Mouse (Mus musculus) cerebellum, adult 2 months (tissue): ENCODE data around the gene Vmn1r226. TPM values are rescaled to one million over a fixed set of nuclear protein-coding genes. Genes with fewer than 3 reads are reported as not detected.

Source experiments
- DNase-seq, 2 experiments: peaks; one replicate each; pipeline ENCODE4 v3.0.0; 2021
- H3K27ac ChIP-seq: fragments of 200-500 bp; 2 replicates; pipeline ENCODE4 v1.5.1; 2012; ENCODE audit warnings: low read length, control low read depth, inconsistent platforms; ENCODE audit not compliant: insufficient read depth
- H3K27me3 ChIP-seq: fragments of 200-500 bp; 2 replicates; pipeline ENCODE4 v1.6.1; 2012; ENCODE audit warnings: inconsistent platforms, mild to moderate bottlenecking, low read length, moderate library complexity; ENCODE audit not compliant: control insufficient read depth, insufficient read depth
- H3K4me1 ChIP-seq: fragments of 200-500 bp; 2 replicates; pipeline ENCODE4 v1.6.1; 2011; ENCODE audit warnings: low read length; ENCODE audit not compliant: control insufficient read depth, insufficient read depth
- H3K4me3 ChIP-seq: fragments of 200-500 bp; replicated peaks from 2 replicates; pipeline ENCODE3; 2011; ENCODE audit warnings: mild to moderate bottlenecking, low read depth, low read length, control low read depth; ENCODE audit not compliant: insufficient read depth
- CTCF ChIP-seq: fragments of 200-500 bp; IDR thresholded peaks from 2 replicates; pipeline ENCODE4 v1.5.1; 2011; ENCODE audit warnings: low read depth, mild to moderate bottlenecking, control low read depth, low read length, moderate library complexity, borderline replicate concordance; ENCODE audit not compliant: insufficient read depth
- POLR2A ChIP-seq: fragments of 200-500 bp; IDR thresholded peaks from 2 replicates; pipeline ENCODE4 v1.6.1; 2011; ENCODE audit warnings: low read length, control low read depth, borderline replicate concordance; ENCODE audit not compliant: insufficient read depth
- WGBS: fragments of 180-500 bp; shearing (Covaris S2); methylation state at CpG from one replicate; pipeline ENCODE4 v1.1.7; 2018; 5-methylcytosine and 5-hydroxymethylcytosine counted together
- polyA plus RNA-seq: library from polyadenylated mRNA; depleted of rRNA; stranded (reverse); fragments of >200 nt; gene quantifications from 2 replicates; pipeline ENCODE4 v1.2.3, GENCODE M21; 2012; rRNA removed

Gene Vmn1r226
- polyA plus RNA-seq, result not detected in 2 replicates

DNA sequence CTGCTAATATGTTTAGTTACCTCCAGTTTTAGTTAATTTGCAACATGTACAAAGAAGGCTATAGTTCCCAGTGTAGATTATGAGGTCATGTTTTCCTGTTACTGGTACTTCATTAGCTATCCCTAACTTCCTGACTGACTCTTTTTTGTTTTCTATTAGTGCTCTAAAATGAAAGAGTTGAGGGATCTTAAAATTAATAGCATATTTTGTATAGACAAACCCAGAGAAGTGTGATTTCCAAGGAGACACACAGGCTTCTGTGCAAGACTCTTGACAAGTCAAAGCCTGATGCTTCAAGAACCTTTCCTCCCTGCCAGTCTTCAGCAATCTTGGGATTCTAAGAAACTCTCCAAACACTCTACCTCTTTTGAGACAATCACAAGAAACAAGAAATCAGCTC lies at the start of gene Vmn1r226:
TSS of gene Vmn1r226 (plus strand) at position 301 of the 400 bp plus-strand sequence.
- TF ChIP-seq POLR2A, result no peak
- no peak for TF ChIP-seq CTCF
- no peak for DNase-seq
- Histone ChIP-seq H3K27me3 (no peaks in the 10 kb centered on the region), H3K4me3 (no peak within 1 kb of the TSS), H3K4me1 (no peaks in the 10 kb centered on the region), H3K27ac (no peak within 1 kb of the TSS)

- Histone ChIP-seq H3K4me3 (no peak within 1 kb of the TSS), H3K27ac (no peak within 1 kb of the TSS), H3K4me1 (no peaks in the 10 kb centered on the region), H3K27me3 (no peaks in the 10 kb centered on the region)
- 19% methylated on average over 1 of the region's 1 CpGs for WGBS
- TF ChIP-seq CTCF (no peak), POLR2A (no peak)
- no peak for DNase-seq
Observed at GRCm38 (mm10) chr17:20729543-20729942, 46.9 kb downstream of the Vmn1r226 start, which contains the start of gene Vmn1r227. Gene Vmn1r227 (plus strand): TSS chr17:20729843.

Other genes with a start within 250 kb of the Vmn1r226 start
- gene Vmn2r108, start 201.5 kb upstream of the Vmn1r226 start, polyA plus RNA-seq, result not detected in 2 replicates
- gene Vmn1r225, start 184.7 kb upstream of the Vmn1r226 start, polyA plus RNA-seq, result not detected in 2 replicates
- gene Vmn2r109, start 118.1 kb upstream of the Vmn1r226 start, polyA plus RNA-seq, result not detected in 2 replicates
- gene Vmn2r110, start 86.4 kb upstream of the Vmn1r226 start, polyA plus RNA-seq, result not detected in 2 replicates
- gene Fpr-rs3, start 58.0 kb upstream of the Vmn1r226 start, polyA plus RNA-seq, result not detected in 2 replicates
- gene Vmn1r227, start 47.0 kb downstream of the Vmn1r226 start, polyA plus RNA-seq, result not detected in 2 replicates
- gene Vmn1r228, start 103.3 kb downstream of the Vmn1r226 start, polyA plus RNA-seq, result not detected in 2 replicates
- gene Vmn1r229, start 128.7 kb downstream of the Vmn1r226 start, polyA plus RNA-seq, result not detected in 2 replicates
- gene Vmn1r230, start 157.6 kb downstream of the Vmn1r226 start, polyA plus RNA-seq, result not detected in 2 replicates
- gene Vmn1r231, start 222.2 kb downstream of the Vmn1r226 start, polyA plus RNA-seq, result not detected in 2 replicates
- gene Vmn1r232, start 236.9 kb downstream of the Vmn1r226 start, polyA plus RNA-seq, result not detected in 2 replicates